Mouse (Mus musculus): Measurements from ENCODE around the gene Rmnd5a. TPM values are rescaled to one million over a fixed set of nuclear protein-coding genes. Genes with fewer than 3 reads are reported as not detected.

Rmnd5a gene
- polyA plus RNA-seq, 1 experiment from 2014 or later = 7.9 TPM

DNA sequence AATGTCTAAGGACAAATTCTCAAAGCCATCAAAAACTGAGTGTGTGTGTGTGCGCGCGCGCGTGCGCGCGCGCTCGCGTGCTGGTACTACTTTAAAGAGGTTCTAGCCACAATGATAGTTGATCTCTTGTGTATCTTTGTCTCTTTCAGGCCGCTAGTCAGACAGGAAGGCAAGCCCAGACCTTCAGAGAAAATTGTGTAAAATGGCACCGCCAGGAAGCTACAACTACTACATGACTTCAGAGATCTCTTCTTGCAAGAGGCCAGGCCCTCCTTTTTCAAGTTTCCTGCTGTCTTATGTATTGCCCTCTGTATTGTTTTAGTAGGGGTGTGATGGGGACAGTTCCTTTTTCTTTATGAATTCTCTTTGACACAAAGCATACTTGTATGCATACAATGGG, 63.7 kb downstream of the Rmnd5a start:
- WGBS = 96% methylated on average over 13 of the region's 13 CpGs
- Histone ChIP-seq H3K4me3 (no peak overlapping the region), H3K27me3 (ENCODE audit: insufficient read depth, poor library complexity, severe bottlenecking) (no peaks in the 10 kb centered on the region), H3K4me1 (replicated peaks) (no peaks in the 10 kb centered on the region), H3K36me3 (no peaks in the 10 kb centered on the region), H3K27ac (no peak overlapping the region), H3K9me3 (no peaks in the 10 kb centered on the region)
- DNase-seq (ENCODE audit: low spot score) = no peak

DNA sequence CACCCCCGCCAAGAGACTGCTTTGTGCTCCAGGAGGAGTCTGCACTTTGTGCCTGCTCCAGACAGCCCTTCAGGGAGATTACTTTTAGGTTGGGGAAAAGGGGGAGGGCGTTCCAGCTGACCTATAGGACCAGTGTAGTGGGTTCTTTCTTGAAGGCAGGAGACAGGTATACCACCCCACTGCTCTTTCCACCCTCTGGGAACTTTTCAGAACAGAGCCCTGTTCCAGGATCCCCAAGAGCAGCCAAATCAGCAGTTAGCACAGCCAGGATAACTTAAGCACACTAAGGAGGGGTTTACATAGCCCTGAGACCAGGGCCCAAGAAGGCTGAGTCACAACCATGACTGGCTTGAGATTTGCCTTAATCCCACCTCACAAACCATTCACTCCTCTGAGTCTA, 65.5 kb downstream of the Rmnd5a start:
- 82% methylated on average over 2 of the region's 2 CpGs for WGBS
- Histone ChIP-seq H3K4me1 (replicated peaks) (no peaks in the 10 kb centered on the region), H3K9me3 (no peaks in the 10 kb centered on the region), H3K27ac (no peak overlapping the region), H3K36me3 (no peaks in the 10 kb centered on the region), H3K4me3 (no peak overlapping the region), H3K27me3 (ENCODE audit: insufficient read depth, poor library complexity, severe bottlenecking) (no peaks in the 10 kb centered on the region)
- DNase-seq (ENCODE audit: low spot score) = no peak

DNA sequence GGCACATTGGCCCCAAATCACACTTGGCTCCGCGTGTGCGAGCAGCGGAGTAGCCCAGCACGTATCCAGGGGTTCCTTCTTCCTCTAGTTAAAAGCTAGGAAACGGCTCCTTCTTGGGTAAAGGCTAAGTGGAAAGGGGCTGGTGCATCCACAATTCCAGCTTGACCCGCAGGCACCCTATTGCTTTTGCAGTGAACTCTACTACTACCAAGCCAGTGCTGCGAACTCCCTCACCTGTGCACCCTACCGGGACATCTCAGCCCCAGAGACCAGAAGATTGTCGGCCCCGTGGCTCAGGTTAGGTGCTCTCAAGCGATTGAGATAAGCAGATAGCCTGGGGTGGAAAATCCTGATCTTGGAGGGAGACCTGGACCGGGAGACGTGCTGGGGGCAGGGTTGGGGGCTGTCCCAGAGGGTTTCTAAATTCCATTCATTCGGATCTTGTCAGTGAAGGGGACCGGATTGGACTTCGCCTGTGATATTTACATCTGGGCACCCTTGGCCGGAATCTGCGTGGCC, 66.1 kb downstream of the Rmnd5a start:
- Histone ChIP-seq H3K4me1 (replicated peaks) (no peaks in the 10 kb centered on the region), H3K4me3 (no peak overlapping the region), H3K27ac (no peak overlapping the region), H3K9me3 (no peaks in the 10 kb centered on the region), H3K27me3 (ENCODE audit: insufficient read depth, poor library complexity, severe bottlenecking) (no peaks in the 10 kb centered on the region), H3K36me3 (no peaks in the 10 kb centered on the region)
- DNase-seq (ENCODE audit: low spot score) = no peak
- WGBS = 86% methylated on average over 19 of the region's 19 CpGs

DNA sequence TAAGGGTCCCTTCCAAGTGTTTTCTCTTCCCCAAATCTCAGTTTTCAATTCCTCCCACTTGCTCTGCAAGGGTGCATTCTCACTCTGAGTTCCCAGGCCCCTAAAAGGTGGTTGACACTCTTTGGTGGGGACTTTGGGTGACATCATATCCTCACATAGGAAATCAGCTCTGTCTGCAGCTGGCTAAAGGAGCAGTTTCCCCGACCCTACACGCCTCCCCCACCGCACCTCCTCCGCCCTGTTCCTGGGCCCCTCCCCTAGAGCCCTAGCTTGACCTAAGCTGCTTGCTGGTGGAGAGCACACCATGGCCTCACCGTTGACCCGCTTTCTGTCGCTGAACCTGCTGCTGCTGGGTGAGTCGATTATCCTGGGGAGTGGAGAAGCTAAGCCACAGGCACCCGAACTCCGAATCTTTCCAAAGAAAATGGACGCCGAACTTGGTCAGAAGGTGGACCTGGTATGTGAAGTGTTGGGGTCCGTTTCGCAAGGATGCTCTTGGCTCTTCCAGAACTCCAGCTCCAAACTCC, 67.1 kb downstream of the Rmnd5a start, which contains the start of gene Cd8a:
Gene Cd8a (plus strand): TSS at position 179 of the 527 bp plus-strand sequence.
- DNase-seq (ENCODE audit: low spot score) = no peak
- WGBS = 80% methylated on average over 14 of the region's 14 CpGs
- no peaks in the 10 kb centered on the region for H3K9me3 ChIP-seq
- no peaks in the 10 kb centered on the region for H3K36me3 ChIP-seq
- H3K4me1 ChIP-seq (replicated peaks) = no peaks in the 10 kb centered on the region
- H3K27me3 ChIP-seq (ENCODE audit: insufficient read depth, poor library complexity, severe bottlenecking) = no peaks in the 10 kb centered on the region
- H3K27ac ChIP-seq = no peak within 1 kb of the TSS
- no peak within 1 kb of the TSS for H3K4me3 ChIP-seq

DNA sequence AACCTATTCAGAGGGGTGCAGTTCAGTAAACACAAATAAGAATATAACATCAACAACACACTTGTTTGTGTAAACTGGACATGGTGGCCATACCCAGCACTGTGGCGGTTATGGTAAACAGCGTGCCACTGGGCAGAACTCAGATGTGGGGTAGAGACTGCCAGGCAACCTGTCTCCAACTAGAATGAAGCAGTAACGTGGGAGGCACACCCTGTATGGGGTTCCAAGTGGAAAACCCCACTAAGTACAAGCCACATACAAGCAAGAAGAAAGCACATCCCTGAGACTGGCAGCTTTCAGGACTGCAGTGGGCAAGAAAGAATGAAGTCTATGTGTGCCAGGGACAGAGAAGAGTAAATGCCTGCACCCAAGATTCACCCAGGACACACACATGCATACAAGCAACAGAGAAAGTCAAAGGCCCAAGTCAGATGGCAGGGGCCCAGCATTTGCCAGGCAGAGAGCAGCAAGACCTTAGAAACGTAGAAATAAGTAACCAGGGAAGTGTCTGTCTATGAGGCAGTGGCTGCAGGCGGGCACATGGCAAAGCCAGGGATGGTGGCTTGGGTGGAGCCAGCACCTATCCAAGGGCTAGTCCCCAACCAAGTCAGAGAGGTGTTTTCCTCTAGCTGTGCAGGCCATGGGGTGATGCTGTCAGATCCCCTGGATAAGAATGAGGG, 68.3 kb downstream of the Rmnd5a start:
- H3K36me3 ChIP-seq = no peaks in the 10 kb centered on the region
- no peaks in the 10 kb centered on the region for H3K9me3 ChIP-seq
- H3K4me3 ChIP-seq = no peak overlapping the region
- no peak for DNase-seq (ENCODE audit: low spot score)
- no peak overlapping the region for H3K27ac ChIP-seq
- no peaks in the 10 kb centered on the region for H3K4me1 ChIP-seq (replicated peaks)
- no peaks in the 10 kb centered on the region for H3K27me3 ChIP-seq (ENCODE audit: insufficient read depth, poor library complexity, severe bottlenecking)
- WGBS = 82% methylated on average over 5 of the region's 5 CpGs

DNA sequence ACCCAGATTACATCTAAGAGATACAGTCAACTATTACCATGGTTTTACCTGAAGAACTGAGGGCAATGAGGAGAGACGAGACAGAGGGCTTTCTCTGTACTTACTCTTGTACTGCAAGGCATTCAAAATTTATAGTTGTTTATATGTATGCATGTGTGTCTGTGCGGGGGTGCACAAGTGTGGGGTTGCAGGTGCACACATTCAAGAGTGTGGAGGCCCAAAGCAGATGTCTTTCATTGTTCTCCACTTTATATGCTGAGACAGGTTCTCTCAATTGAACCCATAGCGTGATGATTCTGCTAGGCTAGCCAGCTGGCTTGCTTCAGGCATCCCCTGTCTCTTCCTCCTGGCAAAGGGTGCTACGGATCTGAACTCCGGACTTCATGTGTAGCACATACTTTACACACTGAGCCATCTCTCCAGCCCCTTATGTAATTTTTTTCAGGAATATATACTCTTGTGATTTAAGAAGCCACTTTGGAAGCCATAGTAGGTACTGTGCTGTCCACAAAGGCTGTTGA, 69.3 kb downstream of the Rmnd5a start:
- no peaks in the 10 kb centered on the region for H3K27me3 ChIP-seq (ENCODE audit: insufficient read depth, poor library complexity, severe bottlenecking)
- H3K9me3 ChIP-seq = no peaks in the 10 kb centered on the region
- no peaks in the 10 kb centered on the region for H3K36me3 ChIP-seq
- no peak for DNase-seq (ENCODE audit: low spot score)
- no peak overlapping the region for H3K4me3 ChIP-seq
- 90% methylated on average over 5 of the region's 5 CpGs for WGBS
- no peaks in the 10 kb centered on the region for H3K4me1 ChIP-seq (replicated peaks)
- H3K27ac ChIP-seq = no peak overlapping the region

DNA sequence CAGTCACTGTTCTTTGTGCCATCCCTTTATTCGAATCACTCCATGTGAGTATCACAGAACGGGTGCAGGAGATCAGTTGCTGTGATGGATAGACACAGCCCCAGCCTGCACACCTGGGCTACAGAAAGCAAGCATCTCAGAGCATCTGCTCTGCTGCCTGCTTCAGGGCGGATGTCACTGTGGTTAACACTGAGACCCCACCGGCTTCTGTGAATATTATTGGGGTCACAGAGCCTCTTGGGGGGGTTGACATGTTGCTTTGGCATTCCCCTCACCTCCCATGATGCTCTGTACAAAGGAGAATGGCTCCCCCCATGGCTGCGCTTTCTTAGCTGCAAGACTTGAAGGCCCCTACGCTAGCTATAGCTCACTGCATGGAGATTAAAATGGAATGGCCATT, 71.0 kb downstream of the Rmnd5a start:
- no peak for DNase-seq (ENCODE audit: low spot score)
- Histone ChIP-seq H3K4me3 (no peak overlapping the region), H3K4me1 (replicated peaks) (no peaks in the 10 kb centered on the region), H3K9me3 (no peaks in the 10 kb centered on the region), H3K36me3 (no peaks in the 10 kb centered on the region), H3K27me3 (ENCODE audit: insufficient read depth, poor library complexity, severe bottlenecking) (no peaks in the 10 kb centered on the region), H3K27ac (no peak overlapping the region)
- 91% methylated on average over 6 of the region's 6 CpGs for WGBS

DNA sequence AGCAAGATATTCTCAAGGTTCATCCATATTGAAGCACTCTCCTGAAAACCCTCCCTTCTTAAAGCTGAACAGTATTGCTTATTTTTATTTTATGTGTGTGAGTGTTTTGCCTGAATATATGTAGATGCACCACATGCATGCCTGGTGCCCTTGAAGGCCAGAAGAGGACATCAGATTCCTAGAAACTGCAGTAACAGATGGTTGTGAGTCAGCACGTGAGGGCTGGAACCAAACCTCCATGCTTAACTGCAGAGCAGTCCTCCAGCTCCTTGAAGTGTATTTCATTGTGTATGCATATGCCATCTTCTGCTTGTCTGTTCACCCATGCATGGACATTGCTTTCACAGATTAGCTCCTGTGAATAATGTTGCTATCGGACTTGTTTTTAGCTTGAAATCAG, 76.4 kb downstream of the Rmnd5a start:
- DNase-seq (ENCODE audit: low spot score) = no peak
- H3K27ac ChIP-seq = no peak overlapping the region
- 70% methylated on average over 2 of the region's 2 CpGs for WGBS
- H3K4me1 ChIP-seq (replicated peaks) = no peaks in the 10 kb centered on the region
- H3K36me3 ChIP-seq = no peaks in the 10 kb centered on the region
- no peak overlapping the region for H3K4me3 ChIP-seq
- H3K9me3 ChIP-seq = no peaks in the 10 kb centered on the region
- no peaks in the 10 kb centered on the region for H3K27me3 ChIP-seq (ENCODE audit: insufficient read depth, poor library complexity, severe bottlenecking)

DNA sequence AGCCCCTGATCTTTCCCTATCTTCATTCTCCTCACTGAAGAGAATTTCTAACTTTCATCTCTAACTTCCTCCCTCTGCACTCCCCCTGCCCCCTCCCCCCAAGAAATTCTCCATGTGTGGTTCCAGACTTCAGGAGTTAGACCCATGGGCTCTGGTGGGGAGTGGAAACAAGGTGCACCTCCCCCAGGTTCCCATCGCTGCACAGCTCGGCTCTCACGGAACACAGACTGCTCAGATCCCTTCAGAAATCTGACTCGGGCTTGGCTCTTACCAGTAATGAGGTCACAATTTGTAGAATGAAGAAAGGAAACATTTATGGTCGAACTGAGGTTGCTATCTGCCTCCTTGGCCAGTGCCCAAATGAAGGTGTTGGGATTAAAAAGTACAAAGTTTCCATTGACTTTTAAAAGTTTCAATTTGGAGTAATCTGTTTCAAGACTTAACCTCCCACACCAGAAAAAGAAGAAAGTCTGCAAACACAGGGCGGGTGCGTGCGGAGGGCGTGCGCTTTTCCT, 79.2 kb downstream of the Rmnd5a start:
- Histone ChIP-seq H3K27ac (no peak overlapping the region), H3K4me3 (no peak overlapping the region), H3K27me3 (ENCODE audit: insufficient read depth, poor library complexity, severe bottlenecking) (no peaks in the 10 kb centered on the region), H3K9me3 (no peaks in the 10 kb centered on the region), H3K4me1 (replicated peaks) (no peaks in the 10 kb centered on the region), H3K36me3 (no peaks in the 10 kb centered on the region)
- 89% methylated on average over 10 of the region's 10 CpGs for whole genome bisulfite sequencing
- no peak for DNase-seq (ENCODE audit: low spot score)

DNA sequence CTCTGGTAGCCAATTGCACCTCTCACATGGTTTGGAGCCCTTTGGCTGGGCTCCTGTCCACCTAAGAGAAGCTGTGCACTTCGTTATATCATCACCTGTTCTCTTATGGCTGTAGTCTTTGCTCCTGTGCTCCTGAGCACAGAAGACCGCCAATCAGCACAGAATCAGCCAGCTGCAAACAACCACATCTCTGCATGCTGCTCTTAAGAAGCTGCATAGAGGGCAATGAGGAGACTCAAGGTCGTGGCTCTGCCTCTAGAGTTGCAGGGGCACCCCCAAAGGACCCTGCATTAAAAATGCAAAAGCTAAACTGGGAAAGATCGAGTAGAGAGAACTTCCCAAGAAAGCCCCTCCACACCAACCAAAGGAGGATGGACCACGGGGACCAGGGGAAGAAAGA, 79.7 kb downstream of the Rmnd5a start:
- Histone ChIP-seq H3K27ac (no peak overlapping the region), H3K36me3 (no peaks in the 10 kb centered on the region), H3K4me1 (replicated peaks) (no peaks in the 10 kb centered on the region), H3K27me3 (ENCODE audit: insufficient read depth, poor library complexity, severe bottlenecking) (no peaks in the 10 kb centered on the region), H3K9me3 (no peaks in the 10 kb centered on the region), H3K4me3 (no peak overlapping the region)
- DNase-seq (ENCODE audit: low spot score) = no peak
- WGBS = 58% methylated on average over 5 of the region's 5 CpGs

DNA sequence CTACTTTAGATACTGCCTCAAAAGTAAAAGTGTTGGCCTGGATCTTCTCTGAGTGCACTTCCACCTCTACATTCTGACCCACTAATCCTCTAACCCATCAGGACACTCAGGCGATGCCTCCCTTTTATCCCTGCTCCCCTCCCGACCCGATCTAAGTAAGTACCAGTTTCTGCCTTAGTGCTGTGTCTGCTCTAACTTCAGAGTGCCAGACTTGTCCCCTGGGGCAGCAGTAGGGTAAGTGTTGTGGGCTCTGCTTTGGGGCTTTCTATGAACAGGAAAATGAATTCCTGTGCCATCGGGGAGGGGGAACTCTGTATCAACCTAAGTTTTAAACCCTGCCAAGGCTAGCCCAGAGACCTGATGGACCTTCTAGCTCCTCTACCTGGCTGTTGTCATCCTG, 80.2 kb downstream of the Rmnd5a start:
- no peak for DNase-seq (ENCODE audit: low spot score)
- 82% methylated on average over 4 of the region's 4 CpGs for WGBS
- no peaks in the 10 kb centered on the region for H3K9me3 ChIP-seq
- H3K4me3 ChIP-seq = no peak overlapping the region
- H3K4me1 ChIP-seq (replicated peaks) = no peaks in the 10 kb centered on the region
- H3K27me3 ChIP-seq (ENCODE audit: insufficient read depth, poor library complexity, severe bottlenecking) = no peaks in the 10 kb centered on the region
- H3K27ac ChIP-seq = no peak overlapping the region
- no peaks in the 10 kb centered on the region for H3K36me3 ChIP-seq

DNA sequence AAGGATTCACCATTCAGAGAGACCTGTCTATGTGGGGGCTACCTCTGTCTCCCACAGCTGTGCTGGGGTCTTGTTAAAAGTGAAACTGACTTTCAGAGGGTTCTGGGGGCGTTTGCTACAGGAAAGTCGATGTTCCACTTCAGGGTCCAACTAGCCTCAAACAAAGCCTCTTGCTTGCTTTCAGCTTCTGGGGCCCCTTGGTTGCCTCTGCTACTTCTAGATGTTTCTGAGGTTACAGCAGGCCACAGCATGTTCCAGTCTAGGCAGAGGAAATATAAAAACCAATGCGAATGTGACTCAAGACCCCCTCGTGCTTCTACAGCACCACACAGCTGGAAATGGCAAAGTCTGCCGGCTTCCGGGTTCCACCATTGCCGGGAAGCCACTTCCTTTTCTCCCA, 82.9 kb downstream of the Rmnd5a start:
- WGBS = 92% methylated on average over 7 of the region's 7 CpGs
- no peak overlapping the region for H3K27ac ChIP-seq
- no peaks in the 10 kb centered on the region for H3K9me3 ChIP-seq
- H3K36me3 ChIP-seq = no peaks in the 10 kb centered on the region
- DNase-seq (ENCODE audit: low spot score) = no peak
- H3K4me1 ChIP-seq (replicated peaks) = no peaks in the 10 kb centered on the region
- H3K4me3 ChIP-seq = no peak overlapping the region
- no peaks in the 10 kb centered on the region for H3K27me3 ChIP-seq (ENCODE audit: insufficient read depth, poor library complexity, severe bottlenecking)

DNA sequence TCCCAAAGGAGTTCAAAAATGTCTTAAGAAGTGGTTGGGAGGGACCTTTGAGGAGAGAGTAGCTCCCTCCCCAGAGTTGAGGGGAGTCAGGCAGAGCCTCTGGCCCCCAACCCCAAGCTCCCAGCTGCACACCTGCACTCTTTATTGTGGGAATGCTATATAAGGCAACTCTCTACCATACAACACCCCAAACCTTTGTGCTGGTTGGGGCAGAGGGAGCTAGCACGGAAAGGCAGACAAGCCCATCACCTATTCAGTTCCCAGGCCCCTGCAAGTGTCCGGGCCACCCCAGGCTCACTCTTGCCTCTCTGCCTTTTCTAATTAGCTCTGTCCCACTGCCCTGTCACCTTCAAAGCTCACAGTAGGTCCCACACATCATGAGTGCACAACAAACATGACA, 86.7 kb downstream of the Rmnd5a start:
- H3K9me3 ChIP-seq = no peaks in the 10 kb centered on the region
- no peaks in the 10 kb centered on the region for H3K4me1 ChIP-seq (replicated peaks)
- no peak overlapping the region for H3K4me3 ChIP-seq
- H3K36me3 ChIP-seq = no peaks in the 10 kb centered on the region
- no peak for DNase-seq (ENCODE audit: low spot score)
- H3K27me3 ChIP-seq (ENCODE audit: insufficient read depth, poor library complexity, severe bottlenecking) = no peaks in the 10 kb centered on the region
- 82% methylated on average over 2 of the region's 2 CpGs for WGBS
- no peak overlapping the region for H3K27ac ChIP-seq
